Mouse (Mus musculus): ENCODE results near the gene Zbtb5.
A peak's percentile ranks its signal among the peaks of the same experiment; 100 is the strongest.
"Not testable (repeated sequence)": the region's sequence is repeated elsewhere in the genome, so short reads cannot be mapped to it uniquely, and the experiment has no call there.

Gene Zbtb5

DNA sequence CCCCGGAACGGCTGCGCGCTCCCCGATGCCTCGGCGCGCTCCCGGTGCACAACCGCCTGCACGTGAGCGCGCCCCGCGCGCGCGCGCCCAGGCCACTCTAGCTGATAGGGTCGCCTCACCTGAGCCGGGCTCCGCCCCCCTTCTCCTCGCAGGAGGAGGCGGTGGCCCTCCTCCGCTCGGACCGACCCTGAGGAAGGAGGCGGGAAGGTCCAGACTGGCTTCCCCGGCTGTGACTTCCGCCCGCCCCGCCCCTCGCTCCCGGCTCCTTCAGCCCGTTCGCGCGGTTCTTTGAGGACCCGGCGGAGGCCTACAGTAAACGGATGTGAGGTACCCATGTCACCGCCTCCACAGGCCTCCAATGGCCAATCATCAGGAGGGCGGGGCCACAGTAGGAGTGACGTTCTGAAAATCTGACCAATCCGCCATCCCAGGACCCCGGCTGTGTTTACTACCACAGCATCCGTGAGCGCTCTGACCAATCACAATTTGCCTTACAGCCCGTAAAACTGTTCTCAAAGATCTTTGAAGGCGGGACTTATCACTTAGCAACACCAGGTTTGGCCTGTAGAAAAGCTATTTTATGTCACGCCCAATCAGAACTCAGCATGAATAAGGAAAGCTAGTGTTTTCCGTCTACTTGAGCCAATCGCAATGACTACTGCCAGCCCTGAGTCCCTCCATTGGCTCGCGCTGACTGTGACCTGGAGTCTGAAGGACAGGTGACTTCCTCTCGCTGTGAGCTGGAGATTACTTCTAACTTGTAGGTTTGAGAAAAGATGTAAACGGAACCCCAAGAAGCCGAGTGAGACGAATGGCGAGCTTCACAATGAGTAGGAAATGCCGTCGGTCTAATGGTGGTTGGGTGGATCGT is at the start of gene Zbtb5:
Gene Zbtb5 (minus strand): TSS at position 308 of the 871 bp plus-strand sequence.
- DNase-seq (ENCODE audit: low read depth in 2 of 2, low spot score in 2 of 2): peak; percentile 98 to 99

DNA sequence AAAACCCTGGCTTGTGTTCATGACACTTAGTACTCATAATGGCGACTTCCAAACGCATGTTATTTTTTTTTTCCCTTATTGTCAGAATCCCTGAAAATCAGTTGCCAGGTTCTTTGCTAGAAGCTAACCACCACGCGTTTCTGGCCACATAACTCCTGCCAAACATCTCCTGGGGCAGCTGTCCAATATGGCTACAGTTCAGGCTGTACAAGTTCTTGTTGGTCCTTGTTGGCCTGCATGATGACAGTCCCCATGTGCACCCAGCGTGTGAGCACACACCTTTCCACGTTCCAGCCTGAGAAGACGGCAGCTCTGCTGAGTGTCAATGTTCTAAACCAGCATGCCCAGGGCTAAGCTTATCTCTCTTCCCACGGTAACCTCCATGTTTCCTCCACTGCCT is 43.2 kb upstream of the Zbtb5 start:
- DNase-seq (ENCODE audit: low read depth in 2 of 2, low spot score in 2 of 2): no peak

DNA sequence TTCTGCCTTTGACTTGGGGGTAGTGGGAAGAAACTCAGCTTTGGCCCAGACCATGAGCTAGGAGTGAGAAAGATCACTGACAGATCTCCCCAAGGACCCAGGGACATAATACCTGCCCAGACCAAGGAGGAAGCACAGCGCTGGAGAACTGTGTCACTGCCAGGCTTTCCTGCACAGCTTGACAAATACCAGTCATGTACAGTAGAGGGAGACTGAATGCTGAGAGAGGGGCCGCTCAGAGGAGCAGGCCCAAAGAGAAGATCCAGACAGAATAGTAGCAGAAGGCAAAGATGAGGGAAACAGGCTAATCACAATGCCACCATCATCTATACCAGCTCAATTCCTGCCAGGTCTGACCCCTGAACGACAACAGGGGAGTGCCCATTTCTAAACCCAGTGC is 42.6 kb upstream of the Zbtb5 start:
- no peak for DNase-seq (ENCODE audit: low read depth in 2 of 2, low spot score in 2 of 2)

DNA sequence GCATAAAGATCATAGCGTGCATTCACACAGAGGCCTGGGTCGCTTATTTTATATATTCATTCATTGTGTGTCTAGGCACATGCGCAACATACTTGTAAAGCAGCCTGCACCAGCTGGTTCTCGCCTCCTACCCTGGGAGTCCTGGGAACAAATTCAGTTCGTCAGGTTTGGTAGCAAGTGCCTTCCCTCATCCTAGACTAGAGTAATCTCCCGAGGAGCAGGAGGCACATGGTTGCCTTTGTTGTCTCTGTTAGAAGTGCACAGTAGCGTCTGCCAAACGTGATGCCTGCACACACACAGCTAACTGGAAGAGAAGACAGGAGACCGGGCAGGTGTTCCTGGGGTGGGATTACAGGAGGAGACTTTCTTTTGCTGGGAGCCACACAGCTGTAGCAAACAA is 35.7 kb upstream of the Zbtb5 start:
- no peak for DNase-seq (ENCODE audit: low read depth in 2 of 2, low spot score in 2 of 2)

DNA sequence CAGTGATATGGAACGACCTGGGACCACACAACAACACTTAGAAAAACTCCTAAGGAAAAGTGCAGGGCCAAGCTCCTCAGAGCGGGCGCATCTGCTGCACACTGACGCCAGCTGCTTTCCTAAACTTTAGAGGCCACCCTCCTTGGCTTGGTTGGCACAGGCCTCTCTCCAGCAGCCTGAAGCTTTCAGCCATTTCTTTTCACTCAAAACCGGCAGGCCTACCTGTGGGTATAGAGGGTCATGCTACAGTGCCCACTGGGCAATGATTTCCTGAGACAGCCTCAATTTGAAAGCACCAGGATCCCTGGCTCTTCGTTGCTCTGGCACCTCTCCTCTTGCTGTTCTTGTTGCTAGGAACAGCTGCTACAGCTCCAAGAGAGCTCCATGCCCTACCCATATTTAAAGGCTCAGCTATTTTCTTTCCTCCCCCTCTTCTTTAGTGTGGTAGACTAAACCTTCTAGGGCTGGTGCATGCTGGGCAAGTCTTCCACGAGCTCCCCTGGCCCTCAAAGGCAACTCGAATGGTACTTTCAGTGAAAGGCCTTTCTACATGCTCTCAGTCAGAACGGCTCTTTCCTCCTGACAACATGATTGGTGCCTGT is 35.2 kb upstream of the Zbtb5 start:
- no peak for DNase-seq (ENCODE audit: low read depth in 2 of 2, low spot score in 2 of 2)

DNA sequence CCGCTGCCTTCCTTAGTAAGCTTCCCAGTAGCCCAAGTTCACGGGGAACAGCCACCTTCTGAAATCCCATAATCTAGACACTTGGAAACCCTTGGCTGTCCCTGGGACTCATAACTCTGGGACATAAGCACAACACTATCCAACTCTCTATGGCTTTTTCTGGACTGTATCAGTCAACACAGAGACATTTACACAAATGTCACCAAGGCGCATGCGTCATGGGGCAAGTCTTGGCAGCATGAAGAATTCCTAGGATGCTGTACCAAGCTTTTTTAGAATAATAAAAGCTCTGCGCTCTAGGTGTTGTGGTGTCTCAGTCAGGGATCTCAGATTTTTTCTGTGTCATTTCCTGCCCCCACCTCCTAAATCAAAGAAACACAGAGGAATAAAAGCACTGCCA is 34.5 kb upstream of the Zbtb5 start:
- no peak for DNase-seq (ENCODE audit: low read depth in 2 of 2, low spot score in 2 of 2)

DNA sequence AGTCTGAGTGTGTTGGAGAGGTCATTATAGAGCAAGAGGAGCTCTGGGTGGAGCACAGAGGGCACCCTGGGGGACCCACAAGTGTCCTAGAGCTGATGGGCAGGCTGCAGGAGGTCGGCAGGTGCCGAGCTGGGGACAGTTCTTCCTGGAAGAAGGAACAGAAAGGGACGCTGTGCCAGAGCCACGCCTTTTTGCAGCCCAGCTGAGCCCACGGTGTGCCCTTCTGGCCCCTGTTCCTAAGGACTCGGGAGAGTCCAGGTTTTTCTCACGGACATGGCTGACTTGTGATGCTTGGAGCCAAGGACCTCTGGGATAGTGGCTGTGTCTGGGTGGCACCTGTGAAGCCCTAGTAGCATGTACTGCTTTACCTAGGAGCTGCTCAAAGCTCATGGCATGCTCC is 28.6 kb upstream of the Zbtb5 start:
- no peak for DNase-seq (ENCODE audit: low read depth in 2 of 2, low spot score in 2 of 2)

DNA sequence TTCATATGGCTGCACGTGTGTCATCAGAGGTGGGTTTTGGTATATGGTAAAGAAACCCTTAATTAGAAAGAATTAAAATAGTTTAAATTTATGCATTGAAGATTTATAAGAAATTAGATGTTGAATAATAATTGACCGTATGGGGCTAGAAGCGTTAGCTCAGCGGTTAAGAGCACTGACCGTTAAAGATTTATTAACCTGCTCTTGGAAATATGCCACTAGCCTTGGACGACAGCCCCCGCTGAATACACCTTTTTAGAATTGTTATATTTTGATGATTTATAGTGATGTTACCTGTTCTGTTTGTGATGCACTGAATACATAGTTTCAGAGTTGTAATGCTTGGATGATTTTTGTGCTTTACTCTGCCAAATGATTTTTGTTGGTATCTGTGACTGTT is 27.3 kb upstream of the Zbtb5 start:
- not testable (repeated sequence) for DNase-seq (ENCODE audit: low read depth in 2 of 2, low spot score in 2 of 2)

DNA sequence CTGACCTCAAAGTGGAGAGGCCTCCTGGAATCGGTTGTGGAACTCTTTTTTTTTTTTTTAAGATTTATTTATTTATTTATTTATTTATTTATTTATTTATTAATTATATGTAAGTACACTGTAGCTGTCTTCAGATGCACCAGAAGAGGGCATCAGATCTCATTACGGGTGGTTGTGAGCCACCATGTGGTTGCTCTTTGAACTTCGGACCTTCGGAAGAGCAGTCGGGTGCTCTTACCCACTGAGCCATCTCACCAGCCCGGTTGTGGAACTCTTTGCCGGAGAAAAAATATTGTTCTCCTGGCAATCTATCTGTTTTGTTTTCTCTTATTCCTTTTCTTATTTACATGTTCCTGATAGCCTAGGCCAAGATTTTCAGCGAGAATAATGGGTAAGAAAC is 26.7 kb upstream of the Zbtb5 start:
- not testable (repeated sequence) for DNase-seq (ENCODE audit: low read depth in 2 of 2, low spot score in 2 of 2)

DNA sequence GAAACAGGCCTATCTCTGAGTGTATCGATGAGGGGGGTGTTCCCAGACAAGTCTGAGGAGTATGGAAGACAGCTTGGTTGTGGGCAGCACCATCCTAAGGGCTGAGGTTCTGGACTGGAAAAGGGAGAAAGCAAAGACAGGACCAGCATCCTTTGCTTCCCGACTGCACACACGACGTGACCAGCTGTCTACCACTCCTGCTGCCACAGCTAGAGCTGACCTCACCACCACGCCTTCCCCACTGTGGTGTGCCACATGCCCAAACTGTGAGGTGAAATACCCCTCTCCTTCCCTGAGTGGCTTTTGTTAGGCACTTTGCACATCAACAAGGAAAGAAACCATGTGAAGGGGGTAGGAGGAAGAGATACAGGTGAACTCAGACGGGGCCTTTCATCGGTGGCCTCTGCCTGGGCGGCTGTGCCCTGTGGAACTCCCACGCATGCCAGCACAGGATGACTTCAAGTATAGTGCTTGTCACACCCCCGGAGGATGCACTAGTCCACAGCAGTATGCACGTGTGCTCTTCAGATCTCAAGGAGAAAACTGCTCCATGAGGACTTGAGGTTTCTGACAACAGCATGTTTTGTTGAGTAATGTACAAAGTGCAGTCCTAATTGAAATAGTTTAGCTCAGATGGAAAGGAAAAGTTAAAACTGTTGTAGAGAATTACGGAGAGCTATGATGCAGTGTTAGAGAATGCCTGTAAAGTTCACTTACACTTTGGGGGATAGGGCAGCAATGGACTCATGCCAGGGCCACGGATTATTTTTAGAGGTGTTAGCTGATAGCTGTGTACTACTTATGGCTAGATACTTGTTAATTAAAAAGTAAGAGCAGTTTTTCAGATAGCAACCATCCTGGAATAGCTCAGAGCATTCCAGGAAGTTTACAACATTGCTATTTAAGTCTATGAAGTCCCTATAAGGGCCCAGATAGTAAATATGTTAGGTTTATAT is 25.5 kb upstream of the Zbtb5 start:
- DNase-seq (ENCODE audit: low read depth in 2 of 2, low spot score in 2 of 2): no peak

DNA sequence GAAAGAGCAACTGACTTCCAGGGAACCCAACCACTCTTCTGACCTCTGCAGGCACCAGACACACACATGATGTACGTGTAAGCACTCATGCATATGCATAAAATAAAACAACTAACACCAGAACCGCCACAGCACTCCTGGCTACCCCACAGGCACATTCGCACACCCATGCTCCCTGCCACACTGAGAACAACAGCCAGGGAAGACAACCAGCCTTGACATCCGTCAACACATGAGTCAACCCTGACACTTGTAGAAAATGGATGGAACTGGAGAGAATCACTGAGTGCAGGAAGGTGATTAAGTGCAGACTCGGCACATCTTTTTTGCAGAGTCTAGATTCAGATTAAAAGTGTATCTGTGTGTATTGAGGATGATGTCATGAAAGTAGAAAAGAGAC is 24.4 kb upstream of the Zbtb5 start:
- no peak for DNase-seq (ENCODE audit: low read depth in 2 of 2, low spot score in 2 of 2)

DNA sequence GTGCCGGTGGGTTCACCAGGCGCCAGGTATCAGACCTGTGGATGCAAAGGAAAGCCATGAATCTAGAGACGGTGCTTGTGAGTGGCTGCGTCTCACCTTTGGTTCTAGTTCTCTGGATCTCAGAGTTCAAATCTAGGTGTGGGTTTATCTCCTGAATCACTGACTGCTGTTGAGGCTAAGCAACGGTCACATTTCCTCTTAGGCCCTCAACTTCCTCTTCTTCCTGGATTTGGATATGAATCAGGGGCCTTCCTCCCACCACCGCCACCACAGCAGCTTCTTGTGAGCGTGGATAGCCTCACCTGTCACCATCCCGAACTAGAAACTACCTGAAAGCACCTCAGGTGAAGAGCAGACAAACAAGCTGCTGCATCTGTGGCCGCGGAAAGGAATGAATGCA is 23.8 kb upstream of the Zbtb5 start:
- DNase-seq (ENCODE audit: low read depth in 2 of 2, low spot score in 2 of 2): no peak

DNA sequence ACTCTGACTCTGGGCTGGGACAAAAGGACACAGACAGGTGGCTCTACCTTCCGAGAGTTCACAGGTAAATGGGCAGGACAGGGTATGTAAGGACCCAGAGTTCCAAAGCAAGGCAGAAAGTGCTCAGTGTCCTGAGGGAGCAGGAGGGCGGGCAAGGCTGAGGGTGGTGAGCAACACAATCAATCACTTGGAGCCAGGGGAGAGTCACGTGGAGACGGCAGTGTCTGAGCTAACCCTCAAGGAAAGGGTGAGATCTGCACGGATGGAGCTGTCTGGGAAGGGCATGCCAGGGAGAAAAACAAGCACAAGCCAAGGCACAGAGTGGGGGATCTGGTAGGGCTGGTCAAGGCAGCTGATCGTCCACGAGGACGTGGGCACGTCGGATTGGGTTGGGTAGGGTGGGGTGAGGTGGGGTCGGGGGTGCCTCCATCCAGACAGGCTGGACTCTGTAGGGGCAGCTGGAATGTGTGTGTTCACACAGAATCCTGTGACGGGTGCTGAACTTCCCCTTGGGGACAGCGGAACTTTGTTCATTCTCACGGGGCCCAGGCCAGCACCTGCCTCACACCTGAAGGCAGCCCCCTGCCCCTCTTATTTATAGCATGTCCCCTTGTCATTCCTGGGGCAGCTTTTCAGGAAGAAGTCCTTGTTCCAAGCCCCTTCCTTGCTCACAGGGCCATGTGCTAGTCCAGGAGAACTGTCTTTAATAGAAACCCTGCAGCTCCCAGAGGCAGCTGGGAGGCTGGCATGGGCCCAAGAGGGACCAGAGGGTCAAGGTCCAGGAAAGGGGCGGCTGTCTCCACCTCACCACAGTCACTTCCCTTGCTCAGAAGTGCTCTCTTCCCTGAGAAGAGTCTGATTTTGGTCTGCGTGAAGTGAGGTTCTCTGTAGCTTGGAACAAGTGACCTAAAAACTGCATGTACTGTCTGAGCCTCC is 22.7 kb upstream of the Zbtb5 start:
- no peak for DNase-seq (ENCODE audit: low read depth in 2 of 2, low spot score in 2 of 2)

DNA sequence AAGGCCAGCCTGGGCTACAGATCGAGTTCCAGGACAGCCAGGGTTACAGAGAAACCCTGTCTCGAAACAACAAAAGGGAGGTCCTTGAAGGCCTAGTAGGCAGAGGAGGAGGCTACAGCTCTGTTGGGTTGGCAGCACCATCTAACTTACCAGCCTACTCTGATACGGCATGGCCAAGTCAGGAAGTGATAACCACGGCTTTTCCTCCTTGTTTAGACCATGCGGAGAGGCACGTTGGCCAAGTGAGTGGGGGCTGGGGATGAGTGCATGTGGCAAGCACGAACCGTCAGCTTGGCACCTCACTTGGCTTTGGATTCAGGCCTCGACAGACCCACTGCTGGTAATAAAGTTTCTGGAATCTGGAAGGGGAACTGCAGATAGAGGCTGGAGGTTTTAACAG is 20.4 kb upstream of the Zbtb5 start:
- no peak for DNase-seq (ENCODE audit: low read depth in 2 of 2, low spot score in 2 of 2)

DNA sequence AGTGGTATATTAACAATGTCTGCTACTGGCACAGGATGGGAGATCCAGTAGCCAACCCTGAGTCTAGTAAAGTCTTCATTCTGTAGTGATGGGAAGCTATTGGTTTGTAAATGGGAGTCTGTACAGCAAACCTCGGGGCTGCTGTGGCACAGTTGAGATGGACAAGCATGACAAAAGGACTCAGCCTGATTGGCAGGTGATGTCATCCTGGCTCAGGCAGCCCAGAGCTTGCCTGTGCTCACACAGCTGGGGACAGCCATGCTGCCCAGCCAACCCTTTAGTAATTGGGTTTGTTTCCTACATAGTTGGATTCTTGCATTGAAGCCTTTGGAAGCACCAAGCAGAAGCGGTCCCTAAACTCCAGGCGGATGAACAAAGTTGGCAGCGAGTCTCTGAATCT is 14.2 kb upstream of the Zbtb5 start:
- DNase-seq (ENCODE audit: low read depth in 2 of 2, low spot score in 2 of 2): no peak

DNA sequence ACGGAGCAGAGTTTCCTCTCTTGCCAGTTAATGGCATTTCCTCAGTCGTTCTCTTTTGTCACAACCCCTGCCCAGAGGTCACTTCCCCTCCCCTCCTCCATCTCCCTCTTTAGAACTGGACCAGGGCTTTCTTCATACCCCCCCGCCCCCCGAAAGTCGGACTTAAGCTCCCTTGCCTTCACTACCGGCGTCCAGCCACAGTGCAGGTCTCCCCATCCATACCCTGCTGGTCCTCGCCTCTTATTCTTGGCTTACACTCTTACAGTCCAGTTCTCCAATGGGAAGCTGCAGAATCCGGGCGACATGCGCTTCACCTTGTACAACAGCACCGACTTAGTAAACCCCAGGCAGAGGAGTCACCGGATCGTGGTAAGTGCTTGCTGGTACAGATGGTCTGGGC is 6.8 kb upstream of the Zbtb5 start:
- no peak for DNase-seq (ENCODE audit: low read depth in 2 of 2, low spot score in 2 of 2)

DNA sequence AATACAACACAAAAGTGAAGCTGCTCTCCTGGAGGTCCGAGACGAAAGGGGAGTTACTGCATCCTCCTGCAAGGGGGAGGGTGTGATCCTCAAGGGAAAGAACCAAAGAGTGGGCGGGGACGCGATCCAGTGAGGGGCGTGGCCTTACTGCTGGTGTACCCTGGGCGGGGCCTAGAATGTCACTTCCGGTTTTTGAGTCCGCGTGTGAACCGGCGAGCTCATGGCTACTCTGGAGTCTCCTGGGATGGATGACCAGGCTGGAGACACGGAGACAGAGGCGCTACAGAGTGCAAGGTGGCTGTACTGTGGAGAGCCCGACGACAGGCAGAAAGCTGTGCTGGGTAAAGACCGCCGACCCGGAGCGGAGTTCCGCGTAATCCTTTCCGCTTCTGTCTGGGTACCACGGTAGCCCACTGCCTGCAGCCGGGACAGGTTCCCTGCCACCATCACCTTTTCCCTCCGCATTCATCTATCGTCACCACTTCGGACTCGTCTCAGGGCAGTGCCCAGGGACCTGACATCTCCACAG is 6.3 kb upstream of the Zbtb5 start, which contains the start of gene Polr1e:
Gene Polr1e (plus strand): TSS at position 132 of the 529 bp plus-strand sequence.
- DNase-seq (ENCODE audit: low read depth in 2 of 2, low spot score in 2 of 2): peak; percentile 81 to 92

DNA sequence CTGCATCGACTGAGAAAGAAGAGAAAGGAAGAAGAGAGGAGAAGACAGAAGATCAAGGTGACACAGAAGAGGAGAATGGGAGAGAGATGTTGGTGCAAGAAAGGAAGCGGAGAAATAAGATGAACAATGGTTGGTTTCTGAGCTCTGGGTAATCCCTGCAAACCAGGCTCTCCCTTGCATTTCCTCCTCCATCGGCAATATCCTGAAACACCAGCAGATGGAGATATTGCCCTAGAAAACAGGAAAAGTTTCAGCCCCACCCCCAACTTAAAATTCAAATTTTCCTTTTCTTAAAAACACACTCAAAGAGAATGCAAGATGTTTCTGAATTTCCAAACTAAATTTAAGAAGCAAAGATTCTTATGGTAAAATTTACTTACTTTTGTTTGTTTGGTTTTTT is 3.4 kb upstream of the Zbtb5 start:
- DNase-seq (ENCODE audit: low read depth in 2 of 2, low spot score in 2 of 2): peak; percentile 21 to 46

DNA sequence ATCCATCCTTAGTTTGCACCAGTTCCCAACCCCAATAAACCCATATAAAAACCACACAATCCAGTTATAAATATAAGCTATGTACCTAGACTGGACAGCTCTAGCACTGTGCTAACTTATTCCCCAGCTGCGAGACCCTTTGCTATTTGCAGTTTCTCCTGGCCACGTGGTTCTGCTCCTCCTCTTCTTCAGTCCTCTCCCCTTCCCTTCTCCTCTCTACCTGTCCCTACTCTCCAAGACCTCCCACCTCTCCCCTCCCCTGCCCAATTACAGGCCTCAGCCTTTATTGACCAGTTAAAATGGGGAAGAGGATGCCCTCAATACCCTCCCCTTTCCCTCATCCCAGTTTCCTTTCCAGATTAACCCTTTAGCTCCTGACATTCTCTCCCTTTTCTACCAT is 1.3 kb upstream of the Zbtb5 start:
- no peak for DNase-seq (ENCODE audit: low read depth in 2 of 2, low spot score in 2 of 2)

DNA sequence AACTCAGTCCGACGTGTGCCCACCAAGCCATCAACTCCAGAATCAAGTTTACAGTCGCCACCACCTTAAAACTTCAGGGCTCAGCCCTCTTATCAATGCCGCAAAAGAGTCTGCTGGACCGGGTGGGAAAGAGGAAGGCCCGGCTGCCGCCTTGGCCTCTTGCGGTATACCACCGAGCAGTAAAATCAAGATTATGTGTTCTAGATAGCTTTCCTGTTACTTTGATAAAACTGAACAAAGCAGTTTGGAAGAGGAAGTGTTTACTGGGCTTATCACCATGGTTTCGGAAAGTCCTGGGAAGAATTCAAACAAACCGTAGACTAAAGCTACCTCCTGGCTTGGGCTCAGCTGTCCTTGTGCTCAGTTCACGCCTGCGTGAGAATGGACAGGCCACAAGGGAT is 819 bp upstream of the Zbtb5 start:
- DNase-seq (ENCODE audit: low read depth in 2 of 2, low spot score in 2 of 2): no peak
